Mouse (Mus musculus): Measurements from ENCODE around the gene Izumo4. TPM values are rescaled to one million over a fixed set of nuclear protein-coding genes. Genes with fewer than 3 reads are reported as not detected.

Gene Izumo4
- total RNA-seq, 2 experiments from 2014 or later: 46.4 to 61.7 TPM

GRCm38 (mm10) chr10:80705033-80705432, 3.0 kb downstream of the Izumo4 start:
- DNase-seq (ENCODE audit: extremely low spot score in 1 of 2, low spot score in 1 of 2): no peak

GRCm38 (mm10) chr10:80705479-80705878, 3.5 kb downstream of the Izumo4 start:
- DNase-seq (ENCODE audit: extremely low spot score in 1 of 2, low spot score in 1 of 2): no peak

GRCm38 (mm10) chr10:80710834-80711233, 8.8 kb downstream of the Izumo4 start:
- DNase-seq (ENCODE audit: extremely low spot score in 1 of 2, low spot score in 1 of 2): no peak

- no peak for DNase-seq (ENCODE audit: extremely low spot score in 1 of 2, low spot score in 1 of 2)
These were observed 15.3 kb downstream of the Izumo4 start for GRCm38 (mm10) chr10:80717281-80717680.

- DNase-seq (ENCODE audit: extremely low spot score in 1 of 2, low spot score in 1 of 2): no peak
These were observed 25.6 kb downstream of the Izumo4 start for GRCm38 (mm10) chr10:80727369-80728127.

GRCm38 (mm10) chr10:80732611-80733101, 30.7 kb downstream of the Izumo4 start:
- DNase-seq (ENCODE audit: extremely low spot score in 1 of 2, low spot score in 1 of 2): no peak

- DNase-seq (ENCODE audit: extremely low spot score in 1 of 2, low spot score in 1 of 2): no peak
These were observed 34.7 kb downstream of the Izumo4 start for GRCm38 (mm10) chr10:80736731-80737130.

GRCm38 (mm10) chr10:80738657-80739056, 36.7 kb downstream of the Izumo4 start:
- no peak for DNase-seq (ENCODE audit: extremely low spot score in 1 of 2, low spot score in 1 of 2)

- DNase-seq (ENCODE audit: extremely low spot score in 1 of 2, low spot score in 1 of 2): no peak
These were observed 39.2 kb downstream of the Izumo4 start for GRCm38 (mm10) chr10:80741146-80741545.

GRCm38 (mm10) chr10:80741634-80742179, 39.7 kb downstream of the Izumo4 start:
- no peak for DNase-seq (ENCODE audit: extremely low spot score in 1 of 2, low spot score in 1 of 2)

GRCm38 (mm10) chr10:80742180-80742978, 40.4 kb downstream of the Izumo4 start, which contains the start of gene Ap3d1:
Gene Ap3d1 (minus strand): TSS chr10:80742264.
- DNase-seq (ENCODE audit: extremely low spot score in 1 of 2, low spot score in 1 of 2): peak; percentile 82 to 93

- DNase-seq (ENCODE audit: extremely low spot score in 1 of 2, low spot score in 1 of 2): no peak
These were observed 42.3 kb downstream of the Izumo4 start for GRCm38 (mm10) chr10:80744262-80744661.

GRCm38 (mm10) chr10:80747410-80747809, 45.4 kb downstream of the Izumo4 start:
- DNase-seq (ENCODE audit: extremely low spot score in 1 of 2, low spot score in 1 of 2): peak; percentile 69 to 83

- DNase-seq (ENCODE audit: extremely low spot score in 1 of 2, low spot score in 1 of 2): peak in 1 of 2 experiments; percentile 36
These were observed 46.6 kb downstream of the Izumo4 start for GRCm38 (mm10) chr10:80748609-80749008.

GRCm38 (mm10) chr10:80751188-80751832, 49.3 kb downstream of the Izumo4 start:
- DNase-seq (ENCODE audit: extremely low spot score in 1 of 2, low spot score in 1 of 2): no peak

- no peak for DNase-seq (ENCODE audit: extremely low spot score in 1 of 2, low spot score in 1 of 2)
These were observed 50.2 kb downstream of the Izumo4 start for GRCm38 (mm10) chr10:80752079-80752625.

- DNase-seq (ENCODE audit: extremely low spot score in 1 of 2, low spot score in 1 of 2): peak; percentile 97
These were observed 52.8 kb downstream of the Izumo4 start, which contains the start of gene Dot1l for GRCm38 (mm10) chr10:80754594-80755290. Gene Dot1l (plus strand): TSS chr10:80755206.

All from layer of hippocampus, postnatal 25 days (tissue).